Mouse (Mus musculus) G1E (cell line): ENCODE results near the gene Fgfr2.

Experiments
- CTCF ChIP-seq: IDR thresholded peaks from 2 replicates; pipeline ENCODE4 v1.5.1; 2012; ENCODE audit warnings: low read depth, low read length, inconsistent platforms, mixed read lengths
- GATA1 ChIP-seq: IDR thresholded peaks from 2 replicates; pipeline ENCODE4 v1.6.1; 2012; ENCODE audit warnings: borderline replicate concordance, low read length, inconsistent platforms, mixed read lengths
- GATA2 ChIP-seq: IDR thresholded peaks from 2 replicates; pipeline ENCODE4 v1.6.1; 2012; ENCODE audit warnings: low read depth, low read length, inconsistent platforms, borderline replicate concordance
- POLR2AphosphoS5 ChIP-seq: IDR thresholded peaks from 2 replicates; pipeline ENCODE4 v1.6.1; 2012; ENCODE audit warnings: low read depth, low read length, inconsistent platforms; ENCODE audit not compliant: insufficient replicate concordance
- TAL1 ChIP-seq: conservative IDR thresholded peaks from 2 replicates; pipeline ENCODE4 v1.6.1; 2012; ENCODE audit warnings: low read depth, low read length, inconsistent platforms, mixed read lengths

- TF ChIP-seq CTCF: no peak
- TF ChIP-seq POLR2AphosphoS5: no peak
- TF ChIP-seq GATA1: no peak
- no peak for TF ChIP-seq GATA2
- no peak for TF ChIP-seq TAL1
These were observed 342.5 kb downstream of the Fgfr2 start for GRCm38 (mm10) chr7:132780611-132781010.
